Mouse (Mus musculus) heart, adult 9 months (tissue): ENCODE results near the gene Mcoln3.

Experiments used
- DNase-seq, 2 experiments: peaks; one replicate each; pipeline ENCODE4 v3.0.0; 2022; ENCODE audit warnings: low spot score in 2 of 2

Mcoln3 gene

GRCm38 (mm10) chr3:146117258-146117996 is at the start of gene Mcoln3:
Gene Mcoln3, plus strand, starts transcription at chr3:146117450.
- DNase-seq, result no peak

- DNase-seq, result no peak
Observed at GRCm38 (mm10) chr3:146069276-146069675, 48.0 kb upstream of the Mcoln3 start.

GRCm38 (mm10) chr3:146072780-146073179 is 44.5 kb upstream of the Mcoln3 start:
- no peak for DNase-seq

GRCm38 (mm10) chr3:146080241-146080640 is 37.0 kb upstream of the Mcoln3 start:
- DNase-seq, result no peak

GRCm38 (mm10) chr3:146090988-146091657 is 26.1 kb upstream of the Mcoln3 start:
- DNase-seq, result no peak

- no peak for DNase-seq
Observed at GRCm38 (mm10) chr3:146095066-146095465, 22.2 kb upstream of the Mcoln3 start.

GRCm38 (mm10) chr3:146096986-146097385 is 20.3 kb upstream of the Mcoln3 start:
- DNase-seq, result no peak

GRCm38 (mm10) chr3:146097861-146098260 is 19.4 kb upstream of the Mcoln3 start:
- no peak for DNase-seq

- DNase-seq, result no peak
Observed at GRCm38 (mm10) chr3:146099925-146100324, 17.3 kb upstream of the Mcoln3 start.

GRCm38 (mm10) chr3:146102049-146102448 is 15.2 kb upstream of the Mcoln3 start:
- DNase-seq, result no peak

GRCm38 (mm10) chr3:146107116-146107849 is 10.0 kb upstream of the Mcoln3 start:
- DNase-seq, result no peak

GRCm38 (mm10) chr3:146107921-146108571 is 9.2 kb upstream of the Mcoln3 start, which contains the start of gene Wdr63:
Gene Wdr63, minus strand, starts transcription at chr3:146108130.
- DNase-seq, result peak; percentile 54 to 57

GRCm38 (mm10) chr3:146108945-146109344 is 8.3 kb upstream of the Mcoln3 start:
- no peak for DNase-seq

- peak in 1 of 2 experiments; percentile 37 for DNase-seq
Observed at GRCm38 (mm10) chr3:146110358-146110757, 6.9 kb upstream of the Mcoln3 start.

GRCm38 (mm10) chr3:146110916-146111315 is 6.3 kb upstream of the Mcoln3 start:
- peak in 1 of 2 experiments; percentile 29 for DNase-seq

GRCm38 (mm10) chr3:146117997-146118457 is 777 bp downstream of the Mcoln3 start:
- no peak for DNase-seq

GRCm38 (mm10) chr3:146121310-146122124 is 4.3 kb downstream of the Mcoln3 start:
- DNase-seq, result no peak

- DNase-seq, result no peak
Observed at GRCm38 (mm10) chr3:146122125-146122420, 4.8 kb downstream of the Mcoln3 start.

- no peak for DNase-seq
Observed at GRCm38 (mm10) chr3:146122807-146123463, 5.7 kb downstream of the Mcoln3 start.

GRCm38 (mm10) chr3:146123464-146123825 is 6.2 kb downstream of the Mcoln3 start:
- DNase-seq, result no peak

GRCm38 (mm10) chr3:146127205-146127604 is 10.0 kb downstream of the Mcoln3 start:
- DNase-seq, result no peak
